12 mouse cellular contexts compared by ENCODE assay signal in genomic region chr5:140037587-140038233, GRCm38 (mm10).
DNase-seq lines count a peak whose midpoint lies in the region; ATAC-seq and TF ChIP-seq lines count a peak whose summit lies in the region.
"Had no signal": no experiment of that assay in that cellular context is flagged by ENCODE, and none has a peak within 500 bp of the region (broad histone marks: within the 10 kb centered on the region; RNA-seq: fewer than 3 reads in every experiment).

No protein-coding gene starts in this region.

- dilution Hi-C loops in CH12.LX (cut with MboI; ENCODE audit: extremely low pct_ligation_motif_present, extremely low pct_unique_long_range_greater_than_20kb, low sequenced_read_pairs), result no loop called here

- H3K9ac ChIP-seq in CH12.LX (ENCODE audit: insufficient read depth, low read depth), result no peak overlapping the region
- H3K9ac ChIP-seq: heart, embryonic 15.5 days; limb, embryonic 13.5 days; neural tube, embryonic 12.5 days had no signal

- no peak for ATAC-seq in cerebellum, adult (ENCODE audit: insufficient number of reproducible peaks, low FRiP score, low TSS enrichment)
- ATAC-seq: inflammation-experienced regulatory T-cells, adult 6 months had no signal

- peaks cover 9% of the 10 kb centered on the region; the same call in 1 of the 2 replicates for H3K4me1 ChIP-seq in kidney, adult 2 months (ENCODE audit: control insufficient read depth, insufficient read depth, low read length)
- peaks cover 0 to 7% of the 10 kb centered on the region in 2 experiments; a peak in 2 of 4 replicates for H3K4me1 ChIP-seq in CH12.LX (ENCODE audit: control insufficient read depth in 1 of 2, insufficient read depth in 2 of 2)
- no peaks in the 10 kb centered on the region for H3K4me1 ChIP-seq in cortical plate, adult 2 months (ENCODE audit: control insufficient read depth, insufficient read depth, low read length)

- DNase-seq in kidney, adult 2 months, result peak; percentile 4
- no peak for DNase-seq in kidney, postnatal 14 days
- DNase-seq in 3T3-L1 (ENCODE audit: low read depth, low spot score), result peak; percentile 48
- DNase-seq in CH12.LX (ENCODE audit: extremely low read depth), result no peak
- no peak for DNase-seq in adrenal gland, postnatal 36 days
- DNase-seq in cerebellum, adult 18-20 months, result no peak

- no peaks in the 10 kb centered on the region for H3K9me3 ChIP-seq in CH12.LX (replicated peaks; ENCODE audit: low read length)
- H3K9me3 ChIP-seq: heart, embryonic 15.5 days; limb, embryonic 13.5 days; neural tube, embryonic 12.5 days had no signal

- in situ Hi-C loops in CH12.LX (cut with MboI; ENCODE audit: low pct_ligation_motif_present, low pct_unique_long_range_greater_than_20kb, low sequenced_read_pairs), result loop anchor here (10.0 kb wide), 1 partner anchor 193 kb away; no protein-coding TSS in a partner anchor

- TF ChIP-seq RAD21 in CH12.LX (IDR thresholded peaks at IDR 0.05; ENCODE audit: low read depth, low read length), result peak; percentile 17

- H3K27ac ChIP-seq in kidney, adult 2 months (ENCODE audit: insufficient read depth, low read depth, low read length), result no peak overlapping the region
- no peak overlapping the region for H3K27ac ChIP-seq in CH12.LX (ENCODE audit: insufficient read depth, low read depth)
- no peak overlapping the region for H3K27ac ChIP-seq in cortical plate, adult 2 months (ENCODE audit: insufficient read depth, low read length)
- H3K27ac ChIP-seq: heart, embryonic 15.5 days; limb, embryonic 13.5 days; neural tube, embryonic 12.5 days had no signal

- 92% methylated on average over 6 of the region's 6 CpGs for WGBS in kidney, adult 2 months

- TF ChIP-seq EP300 in CH12.LX (IDR thresholded peaks at IDR 0.05; ENCODE audit: low read length), result no peak

- no peaks in the 10 kb centered on the region for H3K27me3 ChIP-seq in kidney, adult 2 months (replicated peaks; ENCODE audit: control insufficient read depth, insufficient read depth, low read length)
- no peaks in the 10 kb centered on the region for H3K27me3 ChIP-seq in CH12.LX (replicated peaks)
- H3K27me3 ChIP-seq: limb, embryonic 13.5 days; neural tube, embryonic 12.5 days had no signal

- H3K36me3 ChIP-seq in kidney, adult 2 months (ENCODE audit: control insufficient read depth, insufficient read depth, low read length), result no peaks in the 10 kb centered on the region
- H3K36me3 ChIP-seq in CH12.LX (replicated peaks in 1 of 2; ENCODE audit: control insufficient read depth in 1 of 2, insufficient read depth in 1 of 2, low read length in 1 of 2), result peaks cover 0 to 63% of the 10 kb centered on the region in 2 experiments
- H3K36me3 ChIP-seq: heart, embryonic 15.5 days; limb, embryonic 13.5 days; neural tube, embryonic 12.5 days had no signal

- TF ChIP-seq POLR2A in kidney, adult 2 months (IDR thresholded peaks at IDR 0.05; ENCODE audit: low read depth, low read length), result no peak
- TF ChIP-seq POLR2A in CH12.LX (IDR thresholded peaks at IDR 0.05; ENCODE audit: low read depth, low read length), result no peak
- TF ChIP-seq POLR2A in cortical plate, adult 2 months (IDR thresholded peaks at IDR 0.05; ENCODE audit: extremely low read depth, insufficient read depth, low read length), result no peak

- no peak; the same call in 1 of the 2 replicates for TF ChIP-seq CTCF in kidney, adult 2 months (conservative IDR thresholded peaks at IDR 0.05; ENCODE audit: insufficient read depth, insufficient read length, low read depth, low read length)
- TF ChIP-seq CTCF in CH12.LX (conservative IDR thresholded peaks at IDR 0.05 in 1 of 2, IDR thresholded peaks at IDR 0.05 in 1 of 2; ENCODE audit: low read depth in 2 of 2, low read length in 2 of 2), result peak in 1 of 2 experiments; percentile 22; a peak in 2 of 4 replicates
- 0 out of 2 replicates have a peak, but pooled peaks have one; percentile 7 for TF ChIP-seq CTCF in cortical plate, adult 2 months (IDR thresholded peaks at IDR 0.05; ENCODE audit: extremely low read depth, insufficient read depth, low read length)

- no peak overlapping the region for H3K4me3 ChIP-seq in kidney, adult 2 months (ENCODE audit: insufficient read depth, low read depth, low read length)
- no peak overlapping the region for H3K4me3 ChIP-seq in CH12.LX (replicated peaks in 1 of 3; ENCODE audit: low read depth in 2 of 3, low read length in 2 of 3, poor library complexity in 1 of 3)
- no peak overlapping the region for H3K4me3 ChIP-seq in cortical plate, adult 2 months (ENCODE audit: insufficient read depth, low read length)
- H3K4me3 ChIP-seq: heart, embryonic 15.5 days; limb, embryonic 13.5 days; neural tube, embryonic 12.5 days had no signal

- no peak overlapping the region for H3K4me2 ChIP-seq in CH12.LX (ENCODE audit: insufficient read depth, low read depth, poor library complexity, severe bottlenecking)
- H3K4me2 ChIP-seq: heart, embryonic 15.5 days; limb, embryonic 13.5 days; neural tube, embryonic 12.5 days had no signal

- H3K79me2 ChIP-seq in CH12.LX (replicated peaks; ENCODE audit: control insufficient read depth, extremely low read depth, insufficient read depth, poor library complexity, severe bottlenecking), result no peaks in the 10 kb centered on the region

TF ChIP-seq in CH12.LX, 34 proteins besides CTCF, POLR2A, EP300 and RAD21:
- TF ChIP-seq BHLHE40 (IDR thresholded peaks at IDR 0.05; ENCODE audit: low read depth, low read length), result no peak
- peak; percentile 2; the same call in 1 of the 2 replicates for TF ChIP-seq SMC3 (IDR thresholded peaks at IDR 0.05; ENCODE audit: low read depth, low read length)
TF ChIP-seq in CH12.LX: peak in this region for 1.

Comparison
In these comparisons a context has a peak if more than half of its experiments do, and no peak if none do; other contexts are left out.
1. DNase-seq: peak in kidney, adult 2 months (single experiment) and 3T3-L1 (single experiment); none in kidney, postnatal 14 days (single experiment), CH12.LX (single experiment), adrenal gland, postnatal 36 days (0 of 2) and cerebellum, adult 18-20 months (0 of 2).